Mouse (Mus musculus) adrenal gland, postnatal 36 days (tissue): ENCODE measurements around the gene Brd3. TPM values are rescaled to one million over a fixed set of nuclear protein-coding genes. Genes with fewer than 3 reads are reported as not detected.

Experiments
- DNase-seq, 2 experiments: peaks; one replicate each; pipeline ENCODE4 v3.0.0; 2021; ENCODE audit warnings: mixed read lengths in 1 of 2
- total RNA-seq, 2 experiments: library from RNA; stranded (reverse); gene quantifications; 2 replicates each; pipeline ENCODE4 v1.2.3; 2021

Gene Brd3
- total RNA-seq, 2 experiments from 2014 or later = 64.5 to 78.6 TPM

GRCm38 (mm10) chr2:27426406-27426854 is 81.0 kb downstream of the Brd3 start:
- DNase-seq = peak; percentile 75 to 79

- peak; percentile 33 to 62 for DNase-seq
Observed at GRCm38 (mm10) chr2:27425751-27426405, 81.6 kb downstream of the Brd3 start.

DNA sequence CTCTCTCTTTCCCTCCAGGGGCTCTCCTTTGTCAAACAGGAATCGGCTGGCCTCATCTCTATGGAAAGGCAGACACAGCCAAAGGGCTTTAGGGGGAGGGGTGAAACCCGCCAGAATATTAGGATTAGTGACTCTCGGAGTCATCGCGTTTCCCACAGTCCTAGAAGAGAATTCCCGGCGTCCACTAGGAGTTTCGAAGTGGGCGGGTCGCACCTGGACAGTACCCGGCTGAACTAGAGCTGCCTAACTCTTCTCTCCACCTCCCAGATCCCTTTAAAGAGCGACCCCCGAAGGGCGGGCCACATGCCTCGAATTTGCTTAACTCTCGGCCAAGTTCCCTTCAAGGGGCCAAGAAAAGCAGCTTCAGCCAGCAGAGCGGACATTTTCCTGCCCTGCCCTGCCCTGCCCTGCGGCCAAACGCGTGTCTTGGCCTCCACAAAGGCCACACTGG is 82.3 kb downstream of the Brd3 start:
- peak in 1 of 2 experiments; percentile 48 for DNase-seq

GRCm38 (mm10) chr2:27423596-27423995 is 83.9 kb downstream of the Brd3 start:
- no peak for DNase-seq

- peak in 1 of 2 experiments; percentile 71 for DNase-seq
Observed at GRCm38 (mm10) chr2:27421293-27422068, 86.0 kb downstream of the Brd3 start.

- no peak for DNase-seq
Observed at GRCm38 (mm10) chr2:27418577-27419070, 88.8 kb downstream of the Brd3 start.

DNA sequence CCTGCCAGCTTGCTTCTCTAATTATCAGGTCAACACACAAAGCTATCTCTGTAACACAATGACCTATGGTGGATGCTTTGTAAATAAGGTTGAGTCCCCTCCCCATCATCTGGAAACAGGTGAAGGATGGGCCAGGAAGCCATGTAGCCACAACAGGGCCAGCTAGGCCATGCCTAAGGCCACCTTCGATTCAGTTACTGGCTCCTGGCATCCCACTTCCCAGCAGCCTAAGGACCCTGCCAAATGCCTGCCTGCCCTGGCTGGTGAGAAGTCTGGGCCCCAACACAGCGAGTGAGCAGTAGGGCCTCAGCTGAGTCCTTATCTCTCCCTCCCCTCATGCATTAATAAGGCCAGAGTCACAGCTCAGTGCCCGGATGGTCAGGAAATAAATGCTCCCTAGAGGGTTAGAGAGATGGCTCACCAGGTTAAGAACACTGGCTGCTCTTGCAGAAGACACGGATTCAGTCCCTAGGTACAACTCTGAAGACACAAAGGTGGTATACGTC is 89.8 kb downstream of the Brd3 start:
- DNase-seq = no peak

DNA sequence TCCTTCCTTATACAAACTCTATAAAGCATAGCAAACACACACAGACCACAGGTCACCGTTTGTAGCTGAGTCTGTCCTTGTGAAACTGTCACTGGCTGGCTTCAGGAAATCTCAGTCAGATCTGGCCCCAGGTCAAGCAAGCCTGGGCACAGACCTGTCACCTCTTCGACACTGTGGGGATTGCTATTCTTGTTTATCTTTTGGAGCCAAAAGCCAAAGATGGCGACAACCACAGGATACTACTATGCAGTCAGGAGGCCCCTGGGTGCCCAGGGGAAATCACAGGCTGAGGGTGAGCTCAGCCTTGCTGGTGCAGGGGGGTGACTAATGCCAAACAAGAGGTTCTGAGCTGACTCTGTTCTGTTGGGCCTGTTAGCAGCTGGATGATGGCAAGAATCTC is 91.0 kb downstream of the Brd3 start:
- DNase-seq = peak in 1 of 2 experiments; percentile 61

- no peak for DNase-seq
Observed at GRCm38 (mm10) chr2:27415060-27415783, 92.2 kb downstream of the Brd3 start.

GRCm38 (mm10) chr2:27413936-27414657 is 93.4 kb downstream of the Brd3 start:
- DNase-seq = no peak

DNA sequence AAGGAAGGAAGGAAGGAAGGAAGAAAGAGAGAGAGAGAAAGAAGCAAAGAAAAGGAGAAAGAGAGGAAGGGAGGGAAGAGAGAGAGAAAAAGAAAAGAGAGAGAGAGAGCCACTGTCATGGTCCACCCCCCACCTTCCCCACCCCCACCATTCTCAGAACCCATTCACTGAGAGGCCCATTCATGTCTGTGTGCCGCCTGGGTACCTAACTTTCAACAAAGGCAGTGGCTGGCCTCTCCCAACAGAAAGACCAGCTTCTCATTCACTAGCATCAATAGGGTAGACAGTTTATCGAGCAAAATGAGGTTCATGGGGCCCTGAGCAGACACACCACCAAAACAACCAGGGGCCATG is 93.9 kb downstream of the Brd3 start:
- no peak for DNase-seq

DNA sequence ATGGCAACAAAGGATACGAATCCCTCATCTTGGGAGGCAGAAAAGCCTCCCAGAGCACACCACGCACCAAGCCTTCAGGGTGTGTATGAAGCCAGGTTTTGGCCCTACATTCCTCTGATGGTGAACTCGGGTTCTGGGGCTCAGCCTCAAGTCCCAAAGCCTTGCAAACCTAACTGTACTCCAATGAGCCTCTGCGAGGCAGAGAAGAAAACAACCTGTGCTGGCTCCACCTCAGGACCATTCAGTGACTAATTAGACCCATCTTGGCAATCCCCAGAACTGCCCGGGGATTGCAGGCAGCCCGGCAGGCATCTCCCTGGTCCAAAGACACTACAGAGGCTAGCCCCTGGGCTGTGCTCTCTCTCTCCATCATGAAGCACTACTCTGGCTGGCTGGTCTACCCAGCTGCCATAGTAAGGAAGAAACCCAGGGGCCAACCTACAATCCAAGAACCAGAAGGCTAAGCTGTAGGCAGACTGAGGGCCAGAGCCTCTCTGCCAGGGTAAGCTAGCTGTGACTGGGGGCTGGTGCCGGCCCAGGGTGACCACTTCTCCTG is 95.1 kb downstream of the Brd3 start:
- DNase-seq = no peak

- no peak for DNase-seq
Observed at GRCm38 (mm10) chr2:27411688-27412174, 95.7 kb downstream of the Brd3 start.

- no peak for DNase-seq
Observed at GRCm38 (mm10) chr2:27410518-27411140, 96.8 kb downstream of the Brd3 start.

DNA sequence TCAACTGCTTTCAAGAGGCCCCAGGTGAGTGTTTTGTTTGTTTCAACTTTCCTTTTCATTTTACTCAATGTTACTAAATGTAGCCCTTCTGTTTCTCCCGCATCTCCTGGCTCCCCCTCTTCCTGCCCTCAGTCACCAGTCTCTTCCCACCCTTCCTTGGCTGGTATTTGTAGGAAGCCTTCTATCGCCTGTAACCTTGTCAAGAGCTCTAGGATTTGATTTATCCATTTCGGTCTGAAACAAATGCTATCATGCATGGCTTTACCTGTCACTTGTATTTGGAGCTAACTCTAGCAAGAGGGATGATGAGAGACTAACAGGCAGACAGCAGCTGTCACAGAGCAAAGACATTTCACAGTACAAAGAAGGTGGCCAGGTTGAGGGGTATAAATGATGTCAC is 99.3 kb downstream of the Brd3 start:
- no peak for DNase-seq

- DNase-seq = no peak
Observed at GRCm38 (mm10) chr2:27406928-27407327, 100.5 kb downstream of the Brd3 start.

- peak in 1 of 2 experiments; percentile 48 for DNase-seq
Observed at GRCm38 (mm10) chr2:27405094-27405884, 102.2 kb downstream of the Brd3 start.

DNA sequence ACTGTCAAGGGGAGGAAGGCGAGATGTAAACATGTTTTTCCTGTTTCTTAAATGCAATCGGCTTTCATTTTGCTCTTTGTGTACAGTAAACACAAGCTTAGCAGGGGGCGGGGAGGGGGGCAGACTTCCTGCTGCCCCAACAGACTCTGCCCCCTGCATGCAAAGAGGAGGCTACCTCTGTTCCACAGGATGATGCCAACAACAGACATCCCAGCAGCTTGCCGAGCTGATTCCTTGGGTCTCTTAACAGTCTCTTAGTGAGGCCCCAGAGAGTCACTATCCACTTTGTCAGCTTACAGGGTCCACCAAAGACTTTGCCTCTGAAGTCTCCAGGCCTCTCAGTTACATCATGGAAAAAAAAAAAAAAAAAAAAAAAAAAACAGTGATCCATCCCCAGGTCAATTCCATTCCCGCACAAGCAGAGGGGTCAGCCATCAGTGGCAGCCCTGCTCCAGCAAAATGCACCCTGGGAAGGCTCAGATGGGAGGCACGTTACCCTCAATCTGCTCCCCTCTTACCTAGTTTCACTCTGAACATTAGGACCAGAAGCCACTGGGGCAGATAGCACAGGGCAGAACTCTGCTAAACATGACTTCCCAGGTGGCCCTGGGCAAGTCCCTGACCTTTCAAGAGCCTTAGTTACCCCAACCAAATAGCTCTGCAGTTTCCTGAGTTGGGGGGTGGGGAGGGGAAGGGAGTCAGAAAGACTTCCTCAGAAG is 102.9 kb downstream of the Brd3 start:
- DNase-seq = peak; percentile 52 to 56

- no peak for DNase-seq
Observed at GRCm38 (mm10) chr2:27401544-27401943, 105.9 kb downstream of the Brd3 start.
